Comparison of ENCODE assay signal across 9 mouse cellular contexts in the genomic region with DNA sequence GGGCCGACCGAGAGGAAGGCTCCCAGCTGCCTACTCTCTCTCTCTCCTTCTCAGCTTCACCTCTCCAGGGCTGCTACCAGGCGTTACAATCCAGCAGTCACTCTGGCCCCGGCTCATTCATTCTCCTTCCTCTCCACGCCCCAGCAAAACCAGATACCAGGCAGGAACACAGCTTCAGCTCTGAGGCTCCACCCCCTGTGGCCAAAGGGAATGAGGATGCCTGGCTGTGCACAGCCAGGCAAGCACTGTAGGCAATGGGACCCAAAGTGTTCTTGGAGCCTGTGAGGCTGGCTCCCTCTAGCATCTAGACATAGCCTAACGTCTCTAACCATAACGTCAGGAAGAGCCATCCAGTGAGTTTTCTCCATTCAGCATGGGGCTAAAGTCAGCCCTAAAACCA.
DNase-seq lines count a peak whose midpoint lies in the region; ATAC-seq and TF ChIP-seq lines count a peak whose summit lies in the region.
"Had no signal": no experiment of that assay in that cellular context is flagged by ENCODE, and none has a peak within 500 bp of the region (broad histone marks: within the 10 kb centered on the region; RNA-seq: fewer than 3 reads in every experiment).

No protein-coding gene starts in this region.

- peak overlapping the region; percentile 18; the same call in 1 of the 2 replicates for H3K4me3 ChIP-seq in embryonic facial prominence, embryonic 14.5 days (ENCODE audit: low read depth, low read length)
- H3K4me3 ChIP-seq in kidney, postnatal 0 days (replicated peaks; ENCODE audit: low read depth, low read length), result no peak overlapping the region
- H3K4me3 ChIP-seq in stomach, embryonic 16.5 days (replicated peaks; ENCODE audit: low read length), result peak overlapping the region; percentile 34
- H3K4me3 ChIP-seq in forebrain, embryonic 16.5 days (replicated peaks; ENCODE audit: low read length), result no peak overlapping the region
- H3K4me3 ChIP-seq: neural tube, embryonic 13.5 days had no signal

- peaks cover 11% of the 10 kb centered on the region for H3K4me1 ChIP-seq in embryonic facial prominence, embryonic 14.5 days (ENCODE audit: control insufficient read depth, insufficient read depth, low read length)
- H3K4me1 ChIP-seq in kidney, postnatal 0 days (replicated peaks; ENCODE audit: insufficient read depth, low read length), result peaks cover 18% of the 10 kb centered on the region
- peaks cover 22% of the 10 kb centered on the region for H3K4me1 ChIP-seq in stomach, embryonic 16.5 days (ENCODE audit: control insufficient read depth, insufficient read depth, low read length)
- H3K4me1 ChIP-seq in forebrain, embryonic 16.5 days (replicated peaks; ENCODE audit: control insufficient read depth, insufficient read depth, low read length), result peaks cover 11% of the 10 kb centered on the region; the same call in 1 of the 2 replicates

- peak overlapping the region; percentile 38 for H3K4me2 ChIP-seq in embryonic facial prominence, embryonic 14.5 days (ENCODE audit: low read depth, low read length)
- no peak overlapping the region for H3K4me2 ChIP-seq in kidney, postnatal 0 days (ENCODE audit: low read length)
- H3K4me2 ChIP-seq in stomach, embryonic 16.5 days (ENCODE audit: low read depth, low read length), result peak overlapping the region; percentile 40
- no peak overlapping the region for H3K4me2 ChIP-seq in forebrain, embryonic 16.5 days (ENCODE audit: low read length)
- H3K4me2 ChIP-seq: neural tube, embryonic 13.5 days had no signal

- no peak overlapping the region; the same call in 1 of the 2 replicates for H3K27ac ChIP-seq in embryonic facial prominence, embryonic 14.5 days (replicated peaks; ENCODE audit: low read depth, low read length)
- peak overlapping the region; percentile 19; the same call in 1 of the 2 replicates for H3K27ac ChIP-seq in kidney, postnatal 0 days
- H3K27ac ChIP-seq in stomach, embryonic 16.5 days (ENCODE audit: low read length), result peak overlapping the region; percentile 82
- H3K27ac ChIP-seq in forebrain, embryonic 16.5 days (ENCODE audit: low read length), result no peak overlapping the region
- H3K27ac ChIP-seq: neural tube, embryonic 13.5 days had no signal

- whole genome bisulfite sequencing in embryonic facial prominence, embryonic 14.5 days, result 18% methylated on average over 7 of the region's 7 CpGs
- WGBS in kidney, postnatal 0 days, result 4% methylated on average over 7 of the region's 7 CpGs
- 11% methylated on average over 7 of the region's 7 CpGs for WGBS in stomach, embryonic 16.5 days
- 26% methylated on average over 7 of the region's 7 CpGs for WGBS in forebrain, embryonic 16.5 days

- no peaks in the 10 kb centered on the region for H3K27me3 ChIP-seq in embryonic facial prominence, embryonic 14.5 days (replicated peaks; ENCODE audit: control insufficient read depth, insufficient read depth, low read length)
- no peaks in the 10 kb centered on the region for H3K27me3 ChIP-seq in kidney, postnatal 0 days (ENCODE audit: insufficient read depth, low read length)
- no peaks in the 10 kb centered on the region for H3K27me3 ChIP-seq in stomach, embryonic 16.5 days (ENCODE audit: control insufficient read depth, insufficient read depth, low read length)
- H3K27me3 ChIP-seq in forebrain, embryonic 16.5 days (replicated peaks; ENCODE audit: control insufficient read depth, insufficient read depth, low read length), result no peaks in the 10 kb centered on the region
- H3K27me3 ChIP-seq: neural tube, embryonic 13.5 days had no signal

- no peaks in the 10 kb centered on the region for H3K36me3 ChIP-seq in embryonic facial prominence, embryonic 14.5 days (ENCODE audit: control insufficient read depth, insufficient read depth, low read length)
- H3K36me3 ChIP-seq in kidney, postnatal 0 days (ENCODE audit: insufficient read depth, low read length), result no peaks in the 10 kb centered on the region
- no peaks in the 10 kb centered on the region for H3K36me3 ChIP-seq in stomach, embryonic 16.5 days (ENCODE audit: control insufficient read depth, insufficient read depth, low read length)
- no peaks in the 10 kb centered on the region for H3K36me3 ChIP-seq in forebrain, embryonic 16.5 days (ENCODE audit: control insufficient read depth, insufficient read depth)
- H3K36me3 ChIP-seq: neural tube, embryonic 13.5 days had no signal

- peak; percentile 80 for ATAC-seq in embryonic facial prominence, embryonic 14.5 days (ENCODE audit: low read depth)
- no peak for ATAC-seq in kidney, postnatal 0 days (replicated peaks; ENCODE audit: low FRiP score, low read depth)
- peak; percentile 73 for ATAC-seq in stomach, embryonic 16.5 days (ENCODE audit: insufficient read depth, low FRiP score)
- ATAC-seq in forebrain, embryonic 16.5 days, result no peak

- no peaks in the 10 kb centered on the region for H3K9me3 ChIP-seq in embryonic facial prominence, embryonic 14.5 days (ENCODE audit: control insufficient read depth, low read length)
- H3K9me3 ChIP-seq in kidney, postnatal 0 days (replicated peaks; ENCODE audit: low read length), result no peaks in the 10 kb centered on the region
- H3K9me3 ChIP-seq in stomach, embryonic 16.5 days (replicated peaks; ENCODE audit: control insufficient read depth, low read length), result no peaks in the 10 kb centered on the region
- no peaks in the 10 kb centered on the region for H3K9me3 ChIP-seq in forebrain, embryonic 16.5 days (ENCODE audit: control insufficient read depth, low read length)
- H3K9me3 ChIP-seq: neural tube, embryonic 13.5 days had no signal

- peak; percentile 54 for DNase-seq in testis, postnatal 10 days (ENCODE audit: low spot score)
- DNase-seq in testis, postnatal 14 days (ENCODE audit: low spot score), result no peak
- DNase-seq in embryonic facial prominence, embryonic 14.5 days (ENCODE audit: low spot score), result peak; percentile 74
- DNase-seq in kidney, postnatal 0 days (ENCODE audit: low spot score), result peak; percentile 60
- no peak for DNase-seq in c-Kit-positive CD71-positive TER-119-positive erythroid progenitor cells, embryonic 14.5 days (ENCODE audit: low spot score)
- DNase-seq in spleen, adult 18-20 months, result no peak

- 0 out of 2 replicates have a peak overlapping the region, but pooled peaks have one; percentile 8 for H3K9ac ChIP-seq in embryonic facial prominence, embryonic 14.5 days (ENCODE audit: low read depth, low read length)
- H3K9ac ChIP-seq in kidney, postnatal 0 days (ENCODE audit: low read depth, low read length), result no peak overlapping the region
- H3K9ac ChIP-seq in stomach, embryonic 16.5 days (ENCODE audit: low read length), result peak overlapping the region; percentile 55; the same call in 1 of the 2 replicates
- H3K9ac ChIP-seq in forebrain, embryonic 16.5 days (replicated peaks; ENCODE audit: low read depth, low read length), result no peak overlapping the region
- H3K9ac ChIP-seq: neural tube, embryonic 13.5 days had no signal

- TF ChIP-seq CTCF in kidney, postnatal 0 days (IDR thresholded peaks at IDR 0.05; ENCODE audit: low read depth), result 0 out of 2 replicates have a peak, but pooled peaks have one; percentile 7

Comparison
In these comparisons a context has a peak if more than half of its experiments do, and no peak if none do; other contexts are left out.
1. DNase-seq: peak in testis, postnatal 10 days (single experiment), embryonic facial prominence, embryonic 14.5 days (single experiment) and kidney, postnatal 0 days (single experiment); none in testis, postnatal 14 days (single experiment), c-Kit-positive CD71-positive TER-119-positive erythroid progenitor cells, embryonic 14.5 days (single experiment) and spleen, adult 18-20 months (0 of 2).
2. ATAC-seq: peak in embryonic facial prominence, embryonic 14.5 days (single experiment) and stomach, embryonic 16.5 days (single experiment); none in kidney, postnatal 0 days (single experiment) and forebrain, embryonic 16.5 days (single experiment).
3. H3K27ac ChIP-seq: peak in kidney, postnatal 0 days (single experiment) and stomach, embryonic 16.5 days (single experiment); none in embryonic facial prominence, embryonic 14.5 days (single experiment) and forebrain, embryonic 16.5 days (single experiment).
4. H3K4me2 ChIP-seq: peak in embryonic facial prominence, embryonic 14.5 days (single experiment) and stomach, embryonic 16.5 days (single experiment); none in kidney, postnatal 0 days (single experiment) and forebrain, embryonic 16.5 days (single experiment).
5. H3K4me3 ChIP-seq: peak in embryonic facial prominence, embryonic 14.5 days (single experiment) and stomach, embryonic 16.5 days (single experiment); none in kidney, postnatal 0 days (single experiment) and forebrain, embryonic 16.5 days (single experiment).
6. H3K9ac ChIP-seq: peak in embryonic facial prominence, embryonic 14.5 days (single experiment) and stomach, embryonic 16.5 days (single experiment); none in kidney, postnatal 0 days (single experiment) and forebrain, embryonic 16.5 days (single experiment).